Mouse (Mus musculus): Measurements from ENCODE around the gene Lix1l.

- TF ChIP-seq CTCF (IDR thresholded peaks at IDR 0.05; ENCODE audit: control insufficient read depth, insufficient read depth, insufficient read length): no peak
- no peak for TF ChIP-seq USF1 (IDR thresholded peaks at IDR 0.05; ENCODE audit: low read depth)
- TF ChIP-seq MYOG (IDR thresholded peaks at IDR 0.05; ENCODE audit: control insufficient read depth, extremely low read depth, insufficient read length): no peak
- TF ChIP-seq MAX (IDR thresholded peaks at IDR 0.05): no peak
- TF ChIP-seq MYOD1 (IDR thresholded peaks at IDR 0.05; ENCODE audit: control insufficient read depth, insufficient read length, low read depth): no peak
Observed at GRCm38 (mm10) chr3:96590657-96591056, 10.3 kb upstream of the Lix1l start.
